Mouse (Mus musculus) liver, adult 2 months (tissue): ENCODE data around the gene Hoxb2.

Experiments used
- CTCF ChIP-seq: fragments of 200-500 bp; IDR thresholded peaks from 2 replicates; pipeline ENCODE4 v1.5.1; 2011; ENCODE audit warnings: low read depth, low read length, control low read depth
- POLR2A ChIP-seq: fragments of 200-500 bp; IDR thresholded peaks from 2 replicates; pipeline ENCODE4 v1.6.1; 2011; ENCODE audit warnings: low read length, control low read depth; ENCODE audit not compliant: insufficient read depth; ENCODE audit errors: extremely low read depth

DNA sequence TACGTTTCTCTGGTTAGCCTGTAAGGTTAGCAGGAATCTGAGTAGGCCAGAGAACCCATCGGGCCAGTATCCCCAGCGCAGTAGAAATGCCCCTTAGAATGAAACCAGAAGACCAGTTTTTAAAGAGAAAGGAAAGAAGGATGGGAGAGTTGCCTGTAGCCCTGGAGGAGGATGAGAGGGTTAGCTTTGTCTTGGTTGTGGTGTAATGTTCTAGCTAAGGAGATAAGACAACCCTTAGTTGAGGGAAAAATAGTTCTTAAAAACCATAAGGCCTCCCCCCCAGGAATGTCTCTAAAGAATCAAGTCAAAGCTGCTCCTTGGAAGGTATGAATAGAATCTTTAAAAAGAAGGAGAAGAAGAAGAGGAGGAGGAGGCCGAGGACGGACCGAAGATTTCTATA is 27.6 kb upstream of the Hoxb2 start:
- no peak for TF ChIP-seq POLR2A
- TF ChIP-seq CTCF: no peak
